Comparison of ENCODE assay signal across 31 mouse cellular contexts in the genomic region with DNA sequence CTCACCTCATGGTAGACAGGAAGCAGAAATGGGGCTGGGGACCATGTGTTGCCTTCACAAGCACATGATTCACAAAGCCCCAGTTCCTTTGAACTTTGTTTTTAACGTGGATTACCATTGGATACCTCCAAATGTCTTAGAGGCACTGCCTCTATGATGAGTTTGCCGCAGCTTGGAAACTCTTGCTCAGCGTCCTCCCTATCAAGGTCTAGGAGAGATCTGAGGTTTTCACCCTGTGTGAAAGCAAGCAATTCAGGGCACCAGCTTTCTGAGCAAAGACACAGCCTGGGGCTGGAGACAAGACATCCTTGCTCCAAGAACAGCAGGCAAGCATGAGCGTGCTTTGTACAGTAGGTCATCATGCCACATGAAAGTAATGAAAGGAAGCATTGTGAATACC.
DNase-seq lines count a peak whose midpoint lies in the region; ATAC-seq and TF ChIP-seq lines count a peak whose summit lies in the region.
"Had no signal": no experiment of that assay in that cellular context is flagged by ENCODE, and none has a peak within 500 bp of the region (broad histone marks: within the 10 kb centered on the region; RNA-seq: fewer than 3 reads in every experiment).

No protein-coding gene starts in this region.

- no peak overlapping the region for H3K9ac ChIP-seq in liver, postnatal 0 days (replicated peaks)
- H3K9ac ChIP-seq in forebrain, postnatal 0 days, result no peak overlapping the region
- H3K9ac ChIP-seq: embryonic facial prominence, embryonic 12.5 days; heart, embryonic 12.5 days; hindbrain, embryonic 15.5 days; limb, embryonic 15.5 days; liver, embryonic 13.5 days; neural tube, embryonic 15.5 days had no signal

- peaks cover 6% of the 10 kb centered on the region; the same call in 1 of the 2 replicates for H3K4me1 ChIP-seq in liver, postnatal 0 days (ENCODE audit: insufficient read depth)
- H3K4me1 ChIP-seq in forebrain, postnatal 0 days (ENCODE audit: insufficient read depth), result no peaks in the 10 kb centered on the region
- H3K4me1 ChIP-seq: hindbrain, embryonic 15.5 days; limb, embryonic 10.5 days; limb, embryonic 15.5 days; neural tube, embryonic 15.5 days had no signal

- TF ChIP-seq EP300 in liver, postnatal 0 days (IDR thresholded peaks at IDR 0.05; ENCODE audit: low read depth), result no peak

- whole genome bisulfite sequencing in liver, postnatal 0 days (ENCODE audit: insufficient replicate concordance), result 69% methylated on average over 4 of the region's 4 CpGs
- 85% methylated on average over 4 of the region's 4 CpGs for WGBS in forebrain, postnatal 0 days

- no peak overlapping the region for H3K4me3 ChIP-seq in liver, postnatal 0 days (ENCODE audit: low read depth, low read length)
- no peak overlapping the region for H3K4me3 ChIP-seq in forebrain, postnatal 0 days (ENCODE audit: low read depth, low read length)
- H3K4me3 ChIP-seq: embryonic facial prominence, embryonic 12.5 days; forebrain, embryonic 10.5 days; heart, adult 2 months; heart, embryonic 12.5 days; hindbrain, embryonic 15.5 days; limb, embryonic 10.5 days; limb, embryonic 15.5 days; liver, embryonic 13.5 days; neural tube, embryonic 15.5 days had no signal

- no peak for ATAC-seq in liver, postnatal 0 days
- no peak for ATAC-seq in megakaryocyte-erythroid progenitor cell, adult 5-6 weeks (replicated peaks; ENCODE audit: low FRiP score, low TSS enrichment, poor library complexity, severe bottlenecking)
- no peak for ATAC-seq in forebrain, postnatal 0 days
- ATAC-seq: forebrain, embryonic 16.5 days; intestine, postnatal 0 days had no signal

- H3K36me3 ChIP-seq in liver, postnatal 0 days (replicated peaks; ENCODE audit: insufficient read depth, low read length), result no peaks in the 10 kb centered on the region
- H3K36me3 ChIP-seq in forebrain, postnatal 0 days (ENCODE audit: insufficient read depth), result no peaks in the 10 kb centered on the region
- H3K36me3 ChIP-seq: embryonic facial prominence, embryonic 12.5 days; forebrain, embryonic 10.5 days; heart, embryonic 12.5 days; hindbrain, embryonic 15.5 days; limb, embryonic 10.5 days; limb, embryonic 15.5 days; liver, embryonic 13.5 days; neural tube, embryonic 15.5 days had no signal

- no peak overlapping the region for H3K27ac ChIP-seq in liver, postnatal 0 days (ENCODE audit: low read depth)
- no peak overlapping the region for H3K27ac ChIP-seq in forebrain, postnatal 0 days (ENCODE audit: low read depth, low read length)
- H3K27ac ChIP-seq: embryonic facial prominence, embryonic 12.5 days; forebrain, embryonic 10.5 days; heart, adult 2 months; hindbrain, embryonic 15.5 days; limb, embryonic 10.5 days; limb, embryonic 15.5 days; liver, embryonic 13.5 days; neural tube, embryonic 15.5 days had no signal

- H3K27me3 ChIP-seq in liver, postnatal 0 days (ENCODE audit: insufficient read depth, low read length), result no peaks in the 10 kb centered on the region
- no peaks in the 10 kb centered on the region; the same call in 1 of the 2 replicates for H3K27me3 ChIP-seq in forebrain, postnatal 0 days (ENCODE audit: insufficient read depth, low read length)
- H3K27me3 ChIP-seq: CH12.LX; heart, embryonic 12.5 days; limb, embryonic 15.5 days; liver, embryonic 13.5 days had no signal

- no peak for TF ChIP-seq CTCF in liver, postnatal 0 days (IDR thresholded peaks at IDR 0.05; ENCODE audit: low read depth)
- no peak for TF ChIP-seq CTCF in forebrain, postnatal 0 days (IDR thresholded peaks at IDR 0.05; ENCODE audit: low read depth)

- H3K4me2 ChIP-seq in liver, postnatal 0 days (ENCODE audit: low read depth, low read length), result no peak overlapping the region
- H3K4me2 ChIP-seq in forebrain, postnatal 0 days (ENCODE audit: low read depth), result no peak overlapping the region
- H3K4me2 ChIP-seq: embryonic facial prominence, embryonic 12.5 days; heart, embryonic 12.5 days; hindbrain, embryonic 15.5 days; limb, embryonic 15.5 days; liver, embryonic 13.5 days; midbrain, embryonic 11.5 days; neural tube, embryonic 15.5 days had no signal

- H3K9me3 ChIP-seq in liver, postnatal 0 days (ENCODE audit: low read length), result no peaks in the 10 kb centered on the region
- no peaks in the 10 kb centered on the region for H3K9me3 ChIP-seq in forebrain, postnatal 0 days (ENCODE audit: low read length)
- H3K9me3 ChIP-seq: embryonic facial prominence, embryonic 12.5 days; forebrain, embryonic 10.5 days; heart, embryonic 12.5 days; hindbrain, embryonic 15.5 days; limb, embryonic 10.5 days; limb, embryonic 15.5 days; liver, embryonic 13.5 days; neural tube, embryonic 15.5 days had no signal

- DNase-seq in thymus, postnatal 0 days (ENCODE audit: low spot score), result peak; percentile 67
- no peak for DNase-seq in thymus, postnatal 25 days
- peak; percentile 68 for DNase-seq in induced T-regulatory cell, adult 2 months (ENCODE audit: low read depth)
- peak; percentile 65 to 78 for DNase-seq in natural killer cell, adult 2 months (ENCODE audit: low spot score in 2 of 2)
- DNase-seq in liver, postnatal 0 days, result no peak
- no peak for DNase-seq in lung, postnatal 36 days
- DNase-seq in forebrain, postnatal 0 days, result no peak
- DNase-seq: adrenal gland, postnatal 14 days; cerebellum, adult 11-12 months; cerebellum, adult 9-11 months; embryo, embryonic 11 days; heart, adult 2 months; kidney, adult 9 months; kidney, postnatal 10 days; layer of hippocampus, postnatal 36 days; liver, embryonic 13.5 days; lung, adult 2 months; lung, postnatal 10 days; right cerebral cortex, adult 18-20 months had no signal

Comparison
In these comparisons a context has a peak if more than half of its experiments do, and no peak if none do; other contexts are left out.
1. DNase-seq: peak in thymus, postnatal 0 days (single experiment), induced T-regulatory cell, adult 2 months (single experiment) and natural killer cell, adult 2 months (2 of 2); none in thymus, postnatal 25 days (single experiment), liver, postnatal 0 days (single experiment), lung, postnatal 36 days (single experiment) and forebrain, postnatal 0 days (single experiment).